Mouse (Mus musculus) cortical plate, adult 2 months (tissue): ENCODE measurements at regions not wholly inside any gene's neighbourhood (a gene's known extent, or its start where the extent isn't known, plus 50 kb on each side); places are given as distances from the start of the nearest gene placed in this dataset.

Experiments
- CTCF ChIP-seq: fragments of 200-500 bp; IDR thresholded peaks from 2 replicates; pipeline ENCODE4 v1.5.1; 2011; ENCODE audit warnings: mild to moderate bottlenecking, control low read depth, low read length; ENCODE audit not compliant: insufficient read depth; ENCODE audit errors: extremely low read depth
- POLR2A ChIP-seq: fragments of 200-500 bp; IDR thresholded peaks from 2 replicates; pipeline ENCODE4 v1.6.1; 2011; ENCODE audit warnings: mild to moderate bottlenecking, low read length, control low read depth; ENCODE audit not compliant: insufficient read depth; ENCODE audit errors: extremely low read depth

- TF ChIP-seq CTCF (no peak), POLR2A (no peak)
Measured at GRCm38 (mm10) chr12:110393555-110393954, 53.4 kb upstream of the Ppp2r5c start.
